8 mouse cellular contexts compared by ENCODE assay signal in genomic region chr5:63886709-63887108, GRCm38 (mm10).
DNase-seq lines count a peak whose midpoint lies in the region; ATAC-seq and TF ChIP-seq lines count a peak whose summit lies in the region.

No protein-coding gene starts in this region.

- H3K4me1 ChIP-seq in lung, adult 2 months (ENCODE audit: control insufficient read depth, insufficient read depth, low read length), result no peaks in the 10 kb centered on the region; the same call in 1 of the 2 replicates

- 0 out of 2 replicates have a peak, but pooled peaks have one; percentile 18 for TF ChIP-seq CTCF in lung, adult 2 months (IDR thresholded peaks at IDR 0.05; ENCODE audit: insufficient read depth, low read length)

- peak; percentile 77 for ATAC-seq in neutrophil, adult 5-6 weeks (ENCODE audit: extremely low read depth, insufficient number of reproducible peaks, low FRiP score, poor library complexity, severe bottlenecking)

- 24% methylated on average over 6 of the region's 6 CpGs for WGBS in lung, adult 2 months

- DNase-seq in adrenal gland, postnatal 14 days, result peak; percentile 19
- DNase-seq in adrenal gland, adult 2 months, result no peak
- DNase-seq in lung, adult 2 months, result no peak
- DNase-seq in lung, postnatal 14 days, result no peak
- peak; percentile 40 for DNase-seq in embryo, embryonic 11.5 days (ENCODE audit: low read depth, low spot score)
- DNase-seq in kidney, postnatal 14 days, result peak; percentile 28
- no peak for DNase-seq in urinary bladder, postnatal 36 days (ENCODE audit: low spot score in 2 of 2)

- TF ChIP-seq POLR2A in lung, adult 2 months (IDR thresholded peaks at IDR 0.05; ENCODE audit: borderline replicate concordance, extremely low read depth, low read depth, low read length), result no peak

- no peak overlapping the region for H3K4me3 ChIP-seq in lung, adult 2 months (replicated peaks; ENCODE audit: extremely low read depth, low read depth, low read length)

Comparison
In these comparisons a context has a peak if more than half of its experiments do, and no peak if none do; other contexts are left out.
1. DNase-seq: peak in adrenal gland, postnatal 14 days (single experiment), embryo, embryonic 11.5 days (single experiment) and kidney, postnatal 14 days (single experiment); none in adrenal gland, adult 2 months (single experiment), lung, adult 2 months (single experiment), lung, postnatal 14 days (single experiment) and urinary bladder, postnatal 36 days (0 of 2).